Mouse (Mus musculus): Measurements from ENCODE around the gene Xpc. TPM values are rescaled to one million over a fixed set of nuclear protein-coding genes. Genes with fewer than 3 reads are reported as not detected.

The Xpc gene
- 16.9 and 17.7 TPM in 2 replicates for polyA plus RNA-seq (2012; rRNA removed)

DNA sequence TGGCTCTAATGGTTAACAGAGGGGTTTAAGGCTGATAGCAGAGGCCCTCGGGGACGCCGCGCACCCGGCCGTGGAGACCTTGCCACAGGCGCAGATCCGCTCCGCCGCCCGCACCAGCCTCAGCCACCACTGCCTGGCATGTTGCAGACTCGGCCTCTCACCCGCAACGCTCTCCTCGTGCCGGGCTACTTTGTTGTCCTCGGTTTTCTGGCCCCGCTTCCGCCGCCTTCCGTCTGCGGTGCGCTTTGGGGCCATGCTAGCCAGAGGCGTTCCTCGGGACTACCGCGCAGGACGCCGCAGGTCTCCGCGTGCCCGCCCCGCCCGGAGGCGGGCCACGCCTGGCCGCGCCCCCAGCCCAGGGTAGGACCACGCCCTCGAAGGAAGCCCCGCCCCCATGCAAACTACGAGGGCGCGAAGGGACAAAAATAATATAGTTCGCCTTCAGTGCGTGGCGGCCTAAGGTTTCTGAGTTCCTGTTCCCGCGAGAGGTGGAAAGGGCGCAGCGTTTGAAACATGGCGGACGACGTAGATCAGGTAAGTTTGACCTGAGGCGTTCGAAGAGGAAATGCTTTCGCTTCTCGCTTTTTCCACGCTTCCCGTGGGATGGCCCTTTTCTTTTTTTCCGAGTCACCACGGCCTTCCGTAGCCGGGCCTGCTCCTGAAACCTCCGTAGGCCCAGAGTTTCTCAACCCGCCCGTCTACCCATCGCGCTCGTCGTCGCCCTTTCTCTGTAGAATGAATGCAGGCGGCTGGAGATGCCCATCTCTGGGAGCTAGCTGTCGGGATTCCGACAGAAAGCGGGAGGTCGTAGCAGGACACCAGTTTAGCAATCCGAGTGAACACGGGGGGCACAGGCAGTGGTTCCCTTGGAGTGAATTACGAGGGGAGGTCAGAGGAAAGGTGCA, at the start of gene Xpc, which contains the start of gene Lsm3:
Gene Xpc, minus strand, starts transcription at position 344 of the 905 bp plus-strand sequence.
Gene Lsm3, plus strand, starts transcription at position 384 of the 905 bp plus-strand sequence.
- under 1% methylated on average over 80 of the region's 80 CpGs for WGBS

DNA sequence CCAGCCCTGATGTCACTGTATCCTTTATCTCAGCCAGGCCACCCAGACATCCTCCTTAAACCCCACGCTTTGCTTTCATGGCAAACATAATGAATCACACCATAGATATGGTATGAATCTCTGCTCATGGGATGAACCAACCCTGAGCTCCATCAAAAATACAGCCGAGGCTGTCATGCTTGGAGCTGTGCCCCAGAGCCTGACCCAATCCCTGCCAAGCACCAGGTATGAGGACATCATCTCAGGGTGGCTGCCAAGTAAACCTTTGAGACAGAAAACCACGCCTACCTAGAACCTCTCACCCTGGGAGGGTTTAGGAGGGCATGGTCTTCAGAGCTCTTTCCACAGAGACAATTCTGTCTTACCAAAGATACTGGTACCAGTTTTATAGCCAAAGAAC, 47.3 kb upstream of the Xpc start:
- no peak for TF ChIP-seq CTCF (conservative IDR thresholded peaks at IDR 0.05; ENCODE audit: insufficient read depth, insufficient read length, low read depth, low read length)
- DNase-seq: peak; percentile 84
- WGBS: 49% methylated on average over 3 of the region's 3 CpGs
- H3K36me3 ChIP-seq (ENCODE audit: control insufficient read depth, insufficient read depth, low read length): no peaks in the 10 kb centered on the region
- H3K27me3 ChIP-seq (replicated peaks; ENCODE audit: control insufficient read depth, insufficient read depth, low read length): no peaks in the 10 kb centered on the region
- 0 out of 2 replicates have a peak overlapping the region, but pooled peaks have one; percentile 1 for H3K27ac ChIP-seq (ENCODE audit: insufficient read depth, low read depth, low read length)
- no peak overlapping the region for H3K4me3 ChIP-seq (ENCODE audit: insufficient read depth, low read depth, low read length)
- peaks cover 3% of the 10 kb centered on the region; the same call in 1 of the 2 replicates for H3K4me1 ChIP-seq (ENCODE audit: control insufficient read depth, insufficient read depth, low read length)

More for the DNA sequence above, at the start of gene Xpc, which contains the start of gene Lsm3:
- TF ChIP-seq CTCF (conservative IDR thresholded peaks at IDR 0.05; ENCODE audit: insufficient read depth, insufficient read length, low read depth, low read length) (no peak), POLR2A (IDR thresholded peaks at IDR 0.05; ENCODE audit: low read depth, low read length) (no peak)
- Histone ChIP-seq H3K27me3 (replicated peaks; ENCODE audit: control insufficient read depth, insufficient read depth, low read length) (no peaks in the 10 kb centered on the region), H3K36me3 (ENCODE audit: control insufficient read depth, insufficient read depth, low read length) (no peaks in the 10 kb centered on the region; the same call in 1 of the 2 replicates), H3K27ac (ENCODE audit: insufficient read depth, low read depth, low read length) (peak within 1 kb of the TSS; percentile 76), H3K4me3 (ENCODE audit: insufficient read depth, low read depth, low read length) (peak within 1 kb of the TSS; percentile 77), H3K4me1 (ENCODE audit: control insufficient read depth, insufficient read depth, low read length) (peaks cover 4% of the 10 kb centered on the region; the same call in 1 of the 2 replicates)
- peak; percentile 99 for DNase-seq

DNA sequence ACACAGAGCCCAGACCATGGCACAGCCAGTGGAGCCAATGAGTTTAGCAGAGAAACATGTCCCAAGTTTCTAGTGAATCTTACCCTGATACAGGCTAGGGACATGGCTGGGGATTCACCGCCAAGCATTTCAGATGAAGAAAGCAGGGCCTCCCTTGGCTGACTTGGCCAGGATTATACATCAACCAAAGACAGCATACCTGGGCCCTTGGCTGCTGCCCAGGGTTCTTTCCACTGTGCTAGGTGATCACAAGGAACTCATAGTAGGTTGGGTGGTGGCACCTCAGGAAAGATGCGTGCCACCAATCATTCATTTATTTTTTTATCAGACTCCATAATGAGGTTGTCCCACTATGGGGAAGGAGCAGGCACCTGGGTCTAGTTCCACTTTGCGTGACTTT, 44.5 kb upstream of the Xpc start:
- H3K36me3 ChIP-seq (ENCODE audit: control insufficient read depth, insufficient read depth, low read length): no peaks in the 10 kb centered on the region
- TF ChIP-seq CTCF (conservative IDR thresholded peaks at IDR 0.05; ENCODE audit: insufficient read depth, insufficient read length, low read depth, low read length) (no peak), POLR2A (IDR thresholded peaks at IDR 0.05; ENCODE audit: low read depth, low read length) (no peak)
- 51% methylated on average over 3 of the region's 3 CpGs for WGBS
- H3K4me1 ChIP-seq (ENCODE audit: control insufficient read depth, insufficient read depth, low read length): peaks cover 3% of the 10 kb centered on the region; the same call in 1 of the 2 replicates
- H3K4me3 ChIP-seq (ENCODE audit: insufficient read depth, low read depth, low read length): no peak overlapping the region
- H3K27ac ChIP-seq (ENCODE audit: insufficient read depth, low read depth, low read length): peak overlapping the region; percentile 41
- H3K27me3 ChIP-seq (replicated peaks; ENCODE audit: control insufficient read depth, insufficient read depth, low read length): no peaks in the 10 kb centered on the region
- DNase-seq: peak; percentile 93

DNA sequence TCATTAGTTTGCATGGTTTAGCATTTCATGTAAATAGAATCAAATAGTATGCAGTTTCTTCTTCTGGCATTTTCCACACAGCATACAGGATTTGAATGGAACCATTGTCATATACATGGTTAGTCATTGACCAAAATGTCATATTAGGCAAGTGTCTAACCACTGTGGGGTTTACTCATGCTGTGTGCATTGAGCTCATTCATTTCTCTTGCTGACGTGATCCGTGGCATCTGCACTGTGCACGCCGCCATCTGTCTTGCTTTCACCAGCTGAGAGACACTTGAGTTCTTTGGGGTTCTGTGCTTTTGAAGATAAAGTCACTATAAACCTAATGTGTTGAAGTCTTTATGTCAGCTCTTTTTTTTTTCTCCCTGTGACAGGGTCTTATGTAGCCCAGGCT, 43.7 kb upstream of the Xpc start:
- H3K27ac ChIP-seq (ENCODE audit: insufficient read depth, low read depth, low read length): no peak overlapping the region
- 90% methylated on average over 4 of the region's 4 CpGs for WGBS
- no peak overlapping the region for H3K4me3 ChIP-seq (ENCODE audit: insufficient read depth, low read depth, low read length)
- no peaks in the 10 kb centered on the region for H3K36me3 ChIP-seq (ENCODE audit: control insufficient read depth, insufficient read depth, low read length)
- no peak for TF ChIP-seq CTCF (conservative IDR thresholded peaks at IDR 0.05; ENCODE audit: insufficient read depth, insufficient read length, low read depth, low read length)
- no peak for TF ChIP-seq POLR2A (IDR thresholded peaks at IDR 0.05; ENCODE audit: low read depth, low read length)
- no peak for DNase-seq
- no peaks in the 10 kb centered on the region for H3K27me3 ChIP-seq (replicated peaks; ENCODE audit: control insufficient read depth, insufficient read depth, low read length)
- H3K4me1 ChIP-seq (ENCODE audit: control insufficient read depth, insufficient read depth, low read length): peaks cover 3% of the 10 kb centered on the region; the same call in 1 of the 2 replicates

DNA sequence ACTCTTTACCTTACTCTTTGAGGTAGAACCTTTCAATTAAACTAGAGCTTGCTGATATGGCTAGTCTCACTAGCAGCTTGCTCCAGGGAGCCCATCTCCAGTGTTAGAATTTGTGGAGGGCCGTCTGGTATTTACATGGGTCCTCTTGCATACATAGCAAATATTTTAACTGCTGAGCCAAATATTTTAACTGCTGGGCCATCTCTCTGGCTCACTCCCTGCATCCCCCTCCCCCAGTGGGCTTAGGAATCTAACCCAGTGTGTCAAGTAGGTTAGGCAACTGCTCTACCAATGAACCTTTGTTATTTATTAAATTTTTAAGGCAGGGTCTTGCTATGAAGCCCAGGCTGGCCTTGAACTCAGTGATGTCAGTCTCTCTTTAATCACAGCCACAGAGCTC, 42.9 kb upstream of the Xpc start:
- H3K4me3 ChIP-seq (ENCODE audit: insufficient read depth, low read depth, low read length): no peak overlapping the region
- H3K4me1 ChIP-seq (ENCODE audit: control insufficient read depth, insufficient read depth, low read length): peaks cover 3% of the 10 kb centered on the region; the same call in 1 of the 2 replicates
- no peak overlapping the region for H3K27ac ChIP-seq (ENCODE audit: insufficient read depth, low read depth, low read length)
- TF ChIP-seq POLR2A (IDR thresholded peaks at IDR 0.05; ENCODE audit: low read depth, low read length): no peak
- TF ChIP-seq CTCF (conservative IDR thresholded peaks at IDR 0.05; ENCODE audit: insufficient read depth, insufficient read length, low read depth, low read length): no peak
- no peaks in the 10 kb centered on the region for H3K36me3 ChIP-seq (ENCODE audit: control insufficient read depth, insufficient read depth, low read length)
- 43% methylated on average over 1 of the region's 1 CpGs for WGBS
- no peaks in the 10 kb centered on the region for H3K27me3 ChIP-seq (replicated peaks; ENCODE audit: control insufficient read depth, insufficient read depth, low read length)
- no peak for DNase-seq

DNA sequence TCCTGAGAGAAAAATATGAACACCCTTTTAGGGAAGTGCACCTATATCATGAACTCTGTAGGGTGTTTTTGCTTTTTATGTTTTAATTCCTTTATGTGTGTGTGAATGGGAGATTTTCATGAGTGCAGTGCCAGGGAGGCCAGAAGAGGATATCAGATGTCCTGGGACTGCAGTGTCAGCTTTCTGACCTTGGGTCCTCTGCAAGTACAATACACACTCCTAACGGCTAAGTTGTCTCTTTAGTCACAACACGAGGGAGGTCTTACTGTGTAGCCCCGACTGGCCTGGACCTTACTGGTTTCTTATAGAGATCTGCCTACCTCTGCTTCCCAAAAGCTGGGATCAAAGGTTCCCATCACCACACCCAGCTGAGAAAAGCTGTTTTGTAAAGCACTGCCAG, 37.0 kb upstream of the Xpc start:
- no peak for DNase-seq
- 34% methylated on average over 3 of the region's 3 CpGs for WGBS
- Histone ChIP-seq H3K27me3 (replicated peaks; ENCODE audit: control insufficient read depth, insufficient read depth, low read length) (no peaks in the 10 kb centered on the region), H3K4me3 (ENCODE audit: insufficient read depth, low read depth, low read length) (no peak overlapping the region), H3K4me1 (ENCODE audit: control insufficient read depth, insufficient read depth, low read length) (no peaks in the 10 kb centered on the region), H3K27ac (ENCODE audit: insufficient read depth, low read depth, low read length) (no peak overlapping the region), H3K36me3 (ENCODE audit: control insufficient read depth, insufficient read depth, low read length) (no peaks in the 10 kb centered on the region)
- TF ChIP-seq CTCF (conservative IDR thresholded peaks at IDR 0.05; ENCODE audit: insufficient read depth, insufficient read length, low read depth, low read length): no peak
- TF ChIP-seq POLR2A (IDR thresholded peaks at IDR 0.05; ENCODE audit: low read depth, low read length): no peak

DNA sequence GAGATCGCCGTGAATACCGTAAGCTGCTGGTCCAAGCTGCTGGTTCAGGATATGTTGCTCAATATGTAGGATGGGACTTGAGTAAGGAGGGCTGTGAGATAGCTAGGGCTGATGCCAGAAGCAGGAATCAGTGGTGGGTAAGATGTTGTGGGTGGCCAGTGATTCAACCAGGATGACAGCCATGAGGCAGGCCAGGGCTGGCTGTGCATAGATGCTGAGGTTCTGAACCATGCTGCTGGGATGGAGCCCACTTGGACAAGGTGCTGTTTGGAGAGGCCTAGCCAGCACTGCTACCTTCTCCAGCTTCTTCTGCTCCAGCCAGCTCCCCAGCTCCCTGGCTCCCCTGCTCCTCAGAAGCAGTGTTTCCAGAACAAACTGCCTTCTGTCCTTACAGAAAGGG, 36.0 kb upstream of the Xpc start:
- no peak overlapping the region for H3K27ac ChIP-seq (ENCODE audit: insufficient read depth, low read depth, low read length)
- H3K4me3 ChIP-seq (ENCODE audit: insufficient read depth, low read depth, low read length): no peak overlapping the region
- H3K4me1 ChIP-seq (ENCODE audit: control insufficient read depth, insufficient read depth, low read length): no peaks in the 10 kb centered on the region
- H3K27me3 ChIP-seq (replicated peaks; ENCODE audit: control insufficient read depth, insufficient read depth, low read length): no peaks in the 10 kb centered on the region
- 95% methylated on average over 3 of the region's 3 CpGs for WGBS
- no peak for DNase-seq
- TF ChIP-seq CTCF (conservative IDR thresholded peaks at IDR 0.05; ENCODE audit: insufficient read depth, insufficient read length, low read depth, low read length) (no peak), POLR2A (IDR thresholded peaks at IDR 0.05; ENCODE audit: low read depth, low read length) (no peak)
- H3K36me3 ChIP-seq (ENCODE audit: control insufficient read depth, insufficient read depth, low read length): no peaks in the 10 kb centered on the region

Measured in kidney, adult 2 months (tissue).